ENCODE assay signal across 11 mouse cellular contexts in the genomic region with DNA sequence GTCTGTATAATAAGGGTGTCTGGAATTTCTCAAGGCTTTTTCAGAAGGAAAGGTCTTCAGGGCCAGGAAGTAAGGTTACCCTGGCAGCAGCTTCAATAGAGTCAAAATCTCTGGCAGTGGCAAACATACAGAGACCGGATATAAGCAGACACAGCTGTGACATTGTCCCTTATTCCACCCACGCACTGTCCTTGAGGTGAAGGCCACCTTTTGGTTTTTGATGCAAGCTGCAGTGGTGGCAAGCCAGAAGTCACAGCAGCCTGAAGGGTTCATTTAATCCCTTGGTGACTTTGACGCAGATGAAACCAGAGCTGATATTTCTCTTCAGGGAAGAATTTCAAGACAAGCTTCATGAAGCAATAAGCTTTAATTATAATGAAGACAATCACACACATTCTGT.
"Had no signal": no experiment of that assay in that cellular context is flagged by ENCODE, and none has a peak within 500 bp of the region (broad histone marks: within the 10 kb centered on the region; RNA-seq: fewer than 3 reads in every experiment).

No protein-coding gene starts in this region.

- DNase-seq: kidney, postnatal 36 days; layer of hippocampus, adult 9-11 months; layer of hippocampus, postnatal 36 days; liver; lung, adult 18-20 months; lung, postnatal 10 days; lung, postnatal 4 days; midbrain, embryonic 14.5 days; right cerebral cortex, adult 18-20 months; right cerebral cortex, postnatal 25 days; thymus, postnatal 14 days had no signal
